Mouse (Mus musculus) retina, postnatal 1 day (tissue): ENCODE measurements around the gene Il4ra.

Experiments used
- DNase-seq: peaks from one replicate; pipeline ENCODE4 v3.0.0-alpha.2; 2012

The Il4ra gene

DNA sequence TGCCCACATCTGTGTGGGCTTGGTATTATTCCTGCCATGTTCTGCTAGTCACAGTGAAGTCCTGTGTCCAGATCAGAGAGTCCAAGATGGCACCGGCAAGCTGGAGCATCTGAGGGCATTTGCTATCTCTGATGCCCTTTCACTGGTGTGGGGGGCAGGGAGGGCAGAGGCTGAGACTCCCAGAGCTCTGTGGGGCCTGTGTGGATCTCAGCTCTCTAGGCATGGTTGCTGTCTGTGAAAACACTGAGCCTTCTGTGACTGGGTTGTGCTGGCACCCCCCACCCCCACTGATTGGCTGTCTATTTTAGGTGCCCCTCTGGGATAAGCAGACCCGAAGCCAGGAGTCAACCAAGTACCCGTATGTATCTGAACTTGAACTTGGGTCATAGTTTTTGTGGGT lies 22.9 kb downstream of the Il4ra start:
- no peak for DNase-seq

DNA sequence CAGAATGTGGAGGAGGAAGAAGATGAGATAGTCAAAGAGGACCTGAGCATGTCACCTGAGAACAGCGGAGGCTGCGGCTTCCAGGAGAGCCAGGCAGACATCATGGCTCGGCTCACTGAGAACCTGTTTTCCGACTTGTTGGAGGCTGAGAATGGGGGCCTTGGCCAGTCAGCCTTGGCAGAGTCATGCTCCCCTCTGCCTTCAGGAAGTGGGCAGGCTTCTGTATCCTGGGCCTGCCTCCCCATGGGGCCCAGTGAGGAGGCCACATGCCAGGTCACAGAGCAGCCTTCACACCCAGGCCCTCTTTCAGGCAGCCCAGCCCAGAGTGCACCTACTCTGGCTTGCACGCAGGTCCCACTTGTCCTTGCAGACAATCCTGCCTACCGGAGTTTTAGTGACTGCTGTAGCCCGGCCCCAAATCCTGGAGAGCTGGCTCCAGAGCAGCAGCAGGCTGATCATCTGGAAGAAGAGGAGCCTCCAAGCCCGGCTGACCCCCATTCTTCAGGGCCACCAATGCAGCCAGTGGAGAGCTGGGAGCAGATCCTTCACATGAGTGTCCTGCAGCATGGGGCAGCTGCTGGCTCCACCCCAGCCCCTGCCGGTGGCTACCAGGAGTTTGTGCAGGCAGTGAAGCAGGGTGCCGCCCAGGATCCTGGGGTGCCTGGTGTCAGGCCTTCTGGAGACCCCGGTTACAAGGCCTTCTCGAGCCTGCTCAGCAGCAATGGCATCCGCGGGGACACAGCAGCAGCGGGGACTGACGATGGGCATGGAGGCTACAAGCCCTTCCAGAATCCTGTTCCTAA lies 24.0 kb downstream of the Il4ra start:
- DNase-seq, result no peak

DNA sequence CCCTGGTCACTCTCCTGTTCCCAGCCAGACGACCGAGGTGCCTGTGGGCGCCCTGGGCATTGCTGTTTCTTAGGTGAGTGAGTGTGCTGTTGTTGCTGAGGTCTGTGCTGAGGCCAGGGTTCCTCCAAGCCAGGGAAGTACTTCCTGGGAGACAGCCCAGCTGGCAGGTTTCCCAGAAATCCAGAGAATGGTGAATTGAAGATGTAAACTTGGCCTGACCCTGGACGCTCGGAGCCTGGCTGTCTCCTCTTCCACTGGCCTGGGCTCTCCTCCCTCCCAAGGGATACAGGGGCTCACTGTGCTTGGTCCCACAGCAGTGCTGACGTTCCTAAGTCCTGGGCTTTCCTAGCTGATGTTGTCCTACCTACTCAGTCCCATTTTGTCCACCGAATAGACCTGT lies 25.1 kb downstream of the Il4ra start:
- DNase-seq, result no peak

DNA sequence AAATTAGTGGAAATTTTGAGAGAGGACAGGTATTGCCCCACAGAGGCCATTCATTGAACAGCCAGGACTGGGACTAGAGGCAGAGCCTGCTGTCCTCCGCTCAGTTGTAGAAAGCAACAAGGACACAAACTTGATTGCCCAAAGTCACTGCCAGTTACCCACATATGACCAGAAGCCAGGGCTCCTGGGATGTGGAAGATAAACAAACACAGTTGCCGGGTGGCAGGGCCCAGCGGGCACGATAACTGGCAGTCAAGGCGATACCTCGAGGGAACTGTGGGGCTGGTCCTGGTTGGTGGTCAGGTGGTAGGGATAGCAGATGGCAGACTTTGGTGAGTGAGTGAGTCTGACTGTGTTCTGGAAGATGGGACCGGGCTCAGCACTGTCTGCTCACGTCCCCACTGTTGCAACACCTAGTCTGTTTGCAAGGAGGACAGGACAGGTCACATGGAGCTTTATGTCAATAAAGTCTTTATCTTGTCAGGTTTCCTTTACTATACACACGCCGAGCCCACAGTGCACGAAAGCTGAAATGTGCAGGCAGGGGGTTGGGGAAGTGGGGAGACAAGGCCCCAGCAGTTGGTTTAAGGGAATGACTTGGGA lies 25.7 kb downstream of the Il4ra start:
- DNase-seq, result no peak

- no peak for DNase-seq
Observed at GRCm38 (mm10) chr7:125578106-125578505, 26.2 kb downstream of the Il4ra start.

DNA sequence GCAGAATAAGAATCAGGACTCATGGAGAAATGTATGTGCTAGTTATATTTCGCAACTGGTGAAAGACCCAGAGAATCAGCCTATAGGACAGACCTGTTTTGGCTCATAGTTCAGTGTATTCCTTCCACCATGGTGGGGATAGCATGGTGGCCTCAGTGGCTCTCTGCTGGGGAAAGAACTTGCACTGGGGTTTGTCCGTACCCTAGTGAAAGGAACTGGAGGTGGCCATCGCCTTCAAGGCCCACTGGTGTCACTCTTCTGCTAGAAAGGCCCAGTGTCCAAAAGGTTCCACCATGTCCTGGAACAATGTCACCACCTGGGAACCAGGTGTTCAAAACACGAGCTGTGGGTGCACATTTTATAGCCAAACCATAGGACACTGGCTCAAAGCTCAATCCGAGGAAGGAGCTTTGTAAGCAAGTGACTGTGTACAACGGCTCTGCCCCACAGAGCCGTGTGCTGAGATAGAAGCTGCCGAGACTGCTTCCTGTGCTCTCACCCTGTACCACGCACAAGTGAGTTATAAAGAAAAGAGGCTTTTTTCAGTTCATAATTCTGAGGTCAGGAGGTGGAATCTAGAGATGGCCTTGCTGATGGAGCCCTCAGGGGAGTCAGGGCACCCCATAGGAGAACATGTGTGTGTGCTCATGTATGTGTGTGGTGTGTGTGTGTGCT lies 27.8 kb downstream of the Il4ra start:
- DNase-seq, result no peak

DNA sequence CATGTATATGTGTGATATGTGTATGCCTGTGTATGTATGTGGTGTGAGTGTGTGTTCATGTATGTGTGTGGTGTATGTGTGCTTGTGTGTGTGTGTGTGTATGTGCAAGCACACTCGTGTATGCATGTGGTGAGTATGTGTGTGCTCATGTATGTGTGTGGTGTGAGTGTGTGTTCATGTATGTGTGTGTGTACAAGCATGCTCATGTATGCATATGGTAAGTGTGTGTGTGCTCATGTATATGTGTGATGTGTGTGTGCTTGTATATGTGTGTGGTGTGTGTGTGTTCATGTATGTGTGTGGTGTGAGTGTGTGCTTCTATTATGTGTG lies 28.3 kb downstream of the Il4ra start:
- DNase-seq, result no peak

GRCm38 (mm10) chr7:125580625-125581316 lies 28.9 kb downstream of the Il4ra start:
- DNase-seq, result peak; percentile 25

DNA sequence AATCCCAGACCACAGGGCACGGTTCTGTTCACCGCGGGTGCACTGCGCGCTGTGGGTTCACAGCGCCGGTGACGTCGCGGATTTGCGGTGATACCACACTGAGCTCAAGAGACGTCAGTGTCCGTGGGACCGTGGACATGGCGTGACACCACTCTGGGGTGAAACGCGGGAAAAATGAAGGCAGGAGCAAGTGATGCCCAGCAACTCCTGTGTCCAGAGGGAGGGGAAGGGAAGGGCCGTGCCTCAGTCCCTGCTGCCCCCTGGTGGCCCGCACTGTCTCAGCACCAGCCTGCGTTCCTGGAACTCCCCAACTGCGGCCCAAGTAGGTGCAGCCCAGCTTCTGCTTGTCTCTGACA lies 29.4 kb downstream of the Il4ra start:
- DNase-seq, result peak; percentile 86

GRCm38 (mm10) chr7:125583325-125584004 lies 31.5 kb downstream of the Il4ra start:
- no peak for DNase-seq

- DNase-seq, result no peak
Observed at GRCm38 (mm10) chr7:125584005-125584369, 32.1 kb downstream of the Il4ra start.

DNA sequence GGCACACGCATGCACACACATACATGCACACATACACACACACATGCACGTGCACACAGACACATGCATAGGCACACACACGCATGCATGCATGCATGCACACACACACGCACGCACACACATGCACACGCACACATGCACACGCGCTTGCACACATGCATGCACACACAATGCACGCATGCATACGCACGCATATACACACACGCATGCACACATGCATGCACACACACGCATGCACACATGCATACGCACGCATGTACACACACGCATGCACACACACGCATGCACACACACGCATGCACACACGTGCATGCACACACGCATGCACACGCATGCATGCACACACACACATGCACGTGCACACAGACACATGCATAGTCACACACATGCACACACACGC lies 34.4 kb downstream of the Il4ra start:
- no peak for DNase-seq

DNA sequence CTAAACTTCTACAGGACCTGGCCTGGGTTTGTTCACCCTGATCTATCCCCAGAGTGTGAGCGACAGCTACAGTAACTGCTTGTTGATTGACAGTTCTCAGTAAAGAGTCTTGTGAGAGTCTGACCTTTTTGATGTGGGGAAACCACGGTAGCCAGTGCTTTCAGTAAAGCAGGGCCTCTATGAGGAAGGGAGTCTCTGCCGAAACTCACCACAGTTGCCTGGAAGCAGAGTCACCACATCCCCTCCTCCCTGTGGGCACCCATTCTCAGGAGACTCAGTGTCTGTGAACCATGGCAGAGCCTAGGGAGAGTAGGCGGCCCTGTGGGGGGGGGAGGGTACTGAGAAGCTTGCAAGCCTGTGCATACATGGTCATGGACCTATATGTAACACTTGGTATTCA lies 36.8 kb downstream of the Il4ra start:
- no peak for DNase-seq

- no peak for DNase-seq
Observed at GRCm38 (mm10) chr7:125589896-125590295, 38.0 kb downstream of the Il4ra start.

- DNase-seq, result no peak
Observed at GRCm38 (mm10) chr7:125593831-125594230, 41.9 kb downstream of the Il4ra start.

- DNase-seq, result no peak
Observed at GRCm38 (mm10) chr7:125596406-125596805, 44.5 kb downstream of the Il4ra start.

GRCm38 (mm10) chr7:125597083-125597482 lies 45.2 kb downstream of the Il4ra start:
- no peak for DNase-seq

GRCm38 (mm10) chr7:125597516-125598347 lies 45.8 kb downstream of the Il4ra start:
- peak; percentile 23 for DNase-seq

DNA sequence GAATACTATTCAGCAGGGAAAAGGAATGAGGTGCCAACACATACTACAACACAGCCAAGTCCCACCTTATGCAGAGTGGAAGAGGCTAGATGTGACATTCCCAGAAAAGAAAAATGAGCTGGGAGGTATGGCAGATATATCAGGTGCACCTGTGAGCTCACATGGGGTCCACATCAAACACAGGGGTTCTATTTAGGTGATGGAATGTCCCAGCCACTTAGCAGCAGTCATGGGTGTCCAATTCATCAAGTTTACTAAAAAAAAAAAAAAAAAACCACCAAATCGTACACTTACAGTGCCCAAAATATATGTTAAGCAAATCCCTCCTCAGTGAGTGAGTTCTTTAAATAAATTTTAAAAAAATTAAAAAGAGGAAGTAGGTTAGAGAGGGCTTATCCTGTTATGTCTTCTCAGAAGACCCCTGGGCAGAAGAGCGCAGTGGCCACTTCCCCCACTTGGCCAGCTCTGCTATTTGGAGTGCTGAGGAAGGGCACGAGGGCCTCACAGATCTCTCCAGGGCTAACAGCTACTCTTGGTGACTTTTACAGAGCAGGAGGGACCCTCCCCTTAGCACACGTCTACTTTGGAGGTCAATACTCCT lies 47.6 kb downstream of the Il4ra start:
- no peak for DNase-seq

DNA sequence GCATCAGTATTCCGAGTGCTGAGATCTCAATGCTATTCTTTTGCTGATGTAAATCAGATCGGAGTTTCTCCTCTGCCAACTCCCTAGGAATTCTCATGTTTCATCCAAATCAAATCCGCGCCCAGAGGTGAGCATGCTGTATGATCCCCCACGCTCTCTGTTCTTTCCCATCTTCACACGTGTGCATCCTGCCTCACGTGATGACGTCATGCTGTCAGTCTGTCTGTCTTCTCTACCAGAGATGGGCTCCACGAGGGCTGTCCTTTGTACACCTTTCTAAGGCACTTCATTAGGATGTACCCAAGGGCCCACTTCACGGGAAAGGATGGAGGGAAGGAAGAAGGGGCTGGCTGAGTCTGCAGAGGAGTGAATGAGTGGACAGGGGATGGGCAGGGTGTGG lies 48.2 kb downstream of the Il4ra start:
- no peak for DNase-seq

DNA sequence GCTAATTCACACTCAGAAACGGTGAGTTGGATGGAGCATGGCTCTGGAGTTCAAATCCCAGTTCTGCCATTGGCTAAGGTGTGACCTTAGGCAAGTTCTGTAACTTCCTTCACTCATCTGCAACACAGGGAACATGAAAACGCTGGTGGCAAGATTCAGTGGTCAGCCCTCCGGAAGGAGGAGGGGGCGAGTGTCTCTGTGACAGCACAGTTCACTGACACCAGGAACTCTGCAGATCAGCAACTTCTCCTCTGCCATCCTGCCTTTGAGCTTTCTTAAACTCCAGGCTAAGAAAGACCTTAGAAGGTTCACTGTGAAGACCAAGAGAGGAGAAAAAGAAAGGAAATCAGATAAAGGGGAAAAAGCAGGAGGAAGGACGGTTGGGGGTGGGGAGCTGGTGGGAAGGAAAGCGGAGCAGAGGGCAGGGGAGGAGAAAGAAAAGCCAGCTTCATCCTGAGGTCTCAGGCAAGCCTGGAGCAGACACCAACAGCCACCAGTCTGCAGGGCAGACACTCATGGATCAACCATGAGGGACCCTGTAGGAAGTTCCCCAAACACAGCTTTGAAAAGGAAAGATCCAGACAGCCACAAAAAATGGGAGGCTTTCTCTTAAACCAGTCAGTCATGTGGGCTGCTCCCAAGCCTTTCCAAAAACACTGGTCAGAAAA lies 48.8 kb downstream of the Il4ra start:
- DNase-seq, result no peak
